Mouse (Mus musculus): ENCODE results near the gene Igf1. TPM values are rescaled to one million over a fixed set of nuclear protein-coding genes. Genes with fewer than 3 reads are reported as not detected.

The Igf1 gene
- total RNA-seq (2014; rRNA removed; ENCODE audit: low replicate concordance) (10.0 and 12.6 TPM in 2 replicates), polyA plus RNA-seq (2015; fragmentation: Nextera tagmentation; extraction: Ambion mirVana) (23.4 and 26.8 TPM in 2 replicates)

DNA sequence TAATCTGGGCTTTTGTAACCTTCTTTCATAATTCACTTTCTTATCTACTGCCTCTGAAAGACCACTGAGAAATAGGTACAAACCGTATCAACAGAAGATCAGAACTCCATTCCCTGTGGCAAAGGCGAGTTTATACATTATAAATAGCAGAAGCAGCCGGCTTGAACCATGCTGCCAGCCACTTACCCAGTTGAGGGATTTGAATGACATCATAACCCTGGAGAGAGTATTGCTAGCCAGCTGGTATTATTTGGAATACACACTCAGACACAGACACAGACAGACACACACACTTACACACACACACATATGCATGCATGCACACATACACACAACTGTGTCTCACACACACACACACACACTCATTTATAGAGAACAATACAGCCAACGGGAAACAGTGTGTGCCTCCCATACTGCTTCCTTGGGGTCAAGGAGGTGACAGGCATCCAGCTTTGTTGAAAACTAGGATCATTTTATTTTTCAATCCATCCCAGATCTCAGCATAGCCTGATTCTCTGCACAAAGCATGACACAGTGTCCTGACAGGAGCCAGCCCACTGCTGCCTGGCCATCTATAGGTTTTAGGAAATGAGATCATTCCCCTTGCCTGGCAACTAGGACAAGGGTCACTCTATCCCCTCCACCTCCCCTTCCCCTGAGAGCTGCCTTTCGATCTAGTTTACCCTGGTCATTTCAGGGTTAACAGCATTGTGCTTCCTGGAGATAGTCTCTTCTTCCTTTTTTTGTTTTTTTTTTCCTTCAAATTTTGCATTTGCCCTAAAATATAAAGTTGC is at the start of gene Igf1:
Igf1 (plus strand) TSS at position 253 of the 794 bp plus-strand sequence.
- Histone ChIP-seq H3K27me3 (ENCODE audit: control insufficient read depth, insufficient read depth, low read length) (no peaks in the 10 kb centered on the region), H3K9me3 (replicated peaks; ENCODE audit: control insufficient read depth, low read length) (no peaks in the 10 kb centered on the region), H3K27ac (ENCODE audit: low read depth) (peak within 1 kb of the TSS; percentile 86), H3K4me2 (ENCODE audit: low read depth, low read length) (peak within 1 kb of the TSS; percentile 75), H3K9ac (replicated peaks; ENCODE audit: low read depth, low read length) (peak within 1 kb of the TSS; percentile 73; the same call in 1 of the 2 replicates), H3K4me3 (ENCODE audit: low read depth, low read length) (peak within 1 kb of the TSS; percentile 69), H3K36me3 (replicated peaks; ENCODE audit: control insufficient read depth, insufficient read depth, low read length) (no peaks in the 10 kb centered on the region), H3K4me1 (ENCODE audit: control insufficient read depth, insufficient read depth) (peaks cover 41% of the 10 kb centered on the region)
- TF ChIP-seq CTCF (IDR thresholded peaks at IDR 0.05; ENCODE audit: low read depth), result no peak
- TF ChIP-seq EP300 (IDR thresholded peaks at IDR 0.05; ENCODE audit: low read depth), result no peak
- DNase-seq (ENCODE audit: low spot score) (peak; percentile 23), ATAC-seq (ENCODE audit: insufficient read depth, low read depth) (peak; percentile 36)
- 9% methylated on average over 5 of the region's 5 CpGs for WGBS

DNA sequence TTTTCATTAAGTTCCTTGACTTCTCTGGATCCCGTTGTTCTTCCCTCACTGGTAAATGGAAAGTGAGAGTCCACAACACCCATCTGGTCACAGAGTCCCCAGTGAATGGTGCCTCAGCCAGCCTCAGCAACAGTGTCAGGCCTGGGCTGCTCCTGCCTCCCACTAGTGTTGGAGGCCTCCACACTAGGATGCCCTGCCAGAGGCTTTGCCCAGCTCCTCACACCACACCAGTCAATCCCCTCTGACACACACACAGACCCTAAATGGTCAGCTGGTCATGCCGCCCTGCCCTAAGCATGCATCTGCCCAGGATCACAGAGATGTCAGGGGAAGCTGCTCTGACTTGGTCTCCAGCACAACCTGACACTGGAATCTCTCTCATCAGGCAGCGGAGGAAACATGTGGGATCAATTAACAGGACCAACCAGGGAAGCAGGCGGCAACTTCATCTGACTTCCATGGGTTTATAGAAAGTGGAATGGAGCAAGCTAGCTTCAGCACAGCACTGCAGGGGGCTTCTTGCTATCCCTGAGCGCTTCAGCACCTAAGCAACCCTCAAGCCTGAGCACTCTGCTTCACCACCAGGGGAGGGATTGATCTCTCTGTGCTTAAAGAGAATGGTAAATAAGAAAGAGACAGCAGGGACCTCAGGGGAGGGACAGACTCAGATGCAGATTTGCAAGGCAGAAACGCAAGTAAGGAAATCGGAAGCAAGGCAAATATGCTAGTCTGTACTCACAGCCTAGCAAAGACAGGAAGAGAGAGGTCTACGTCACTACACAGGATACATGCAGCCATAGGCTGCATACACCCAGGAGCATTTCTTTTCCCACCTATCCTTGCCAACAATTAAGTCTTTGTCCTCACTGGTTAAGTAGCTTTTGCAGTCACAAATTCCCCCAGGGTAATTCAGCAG is 45.6 kb upstream of the Igf1 start:
- Histone ChIP-seq H3K4me3 (ENCODE audit: low read depth, low read length) (0 out of 2 replicates have a peak overlapping the region, but pooled peaks have one; percentile 7), H3K27ac (ENCODE audit: low read depth) (no peak overlapping the region), H3K9me3 (replicated peaks; ENCODE audit: control insufficient read depth, low read length) (no peaks in the 10 kb centered on the region), H3K36me3 (replicated peaks; ENCODE audit: control insufficient read depth, insufficient read depth, low read length) (no peaks in the 10 kb centered on the region), H3K27me3 (ENCODE audit: control insufficient read depth, insufficient read depth, low read length) (no peaks in the 10 kb centered on the region), H3K9ac (replicated peaks; ENCODE audit: low read depth, low read length) (no peak overlapping the region), H3K4me2 (ENCODE audit: low read depth, low read length) (peak overlapping the region; percentile 32), H3K4me1 (ENCODE audit: control insufficient read depth, insufficient read depth) (0 out of 2 replicates have a peak, but pooled peaks cover 5% of the 10 kb centered on the region)
- ATAC-seq (ENCODE audit: insufficient read depth, low read depth) (no peak), DNase-seq (ENCODE audit: low spot score) (peak; percentile 12)
- 28% methylated on average over 8 of the region's 8 CpGs for WGBS
- TF ChIP-seq EP300 (IDR thresholded peaks at IDR 0.05; ENCODE audit: low read depth) (no peak), CTCF (IDR thresholded peaks at IDR 0.05; ENCODE audit: low read depth) (no peak)

DNA sequence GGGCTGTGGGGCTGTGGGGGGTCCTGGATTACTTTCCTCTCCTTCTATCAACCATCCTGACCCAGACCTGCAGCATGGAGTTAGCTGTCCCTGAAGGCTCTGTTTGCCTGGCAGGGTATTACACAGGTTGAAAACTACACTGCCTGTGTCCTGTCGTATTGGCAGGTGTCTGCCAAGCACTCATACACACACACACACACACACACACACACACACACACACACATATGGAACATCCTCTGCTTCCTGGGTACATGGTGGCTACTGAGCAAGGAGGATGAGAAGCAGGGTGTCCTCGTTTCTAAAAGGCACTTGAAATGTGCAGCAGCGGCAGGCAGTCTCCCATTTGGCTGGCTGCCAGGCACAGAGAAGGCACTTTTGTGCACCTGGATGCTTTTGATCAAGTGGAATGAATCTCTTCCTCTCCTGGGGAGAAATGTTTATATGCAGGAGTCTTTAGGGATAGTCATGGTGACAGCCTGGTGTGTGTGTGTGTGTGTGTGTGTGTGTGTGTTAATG is 44.9 kb upstream of the Igf1 start:
- TF ChIP-seq EP300 (IDR thresholded peaks at IDR 0.05; ENCODE audit: low read depth) (no peak), CTCF (IDR thresholded peaks at IDR 0.05; ENCODE audit: low read depth) (no peak)
- H3K27ac ChIP-seq (ENCODE audit: low read depth), result no peak overlapping the region
- DNase-seq (ENCODE audit: low spot score) (no peak), ATAC-seq (ENCODE audit: insufficient read depth, low read depth) (no peak)
- H3K9me3 ChIP-seq (replicated peaks; ENCODE audit: control insufficient read depth, low read length), result no peaks in the 10 kb centered on the region
- H3K4me1 ChIP-seq (ENCODE audit: control insufficient read depth, insufficient read depth), result 0 out of 2 replicates have a peak, but pooled peaks cover 5% of the 10 kb centered on the region
- H3K36me3 ChIP-seq (replicated peaks; ENCODE audit: control insufficient read depth, insufficient read depth, low read length), result no peaks in the 10 kb centered on the region
- peak overlapping the region; percentile 32; the same call in 1 of the 2 replicates for H3K4me2 ChIP-seq (ENCODE audit: low read depth, low read length)
- no peak overlapping the region for H3K4me3 ChIP-seq (ENCODE audit: low read depth, low read length)
- WGBS, result 14% methylated on average over 3 of the region's 3 CpGs
- no peak overlapping the region for H3K9ac ChIP-seq (replicated peaks; ENCODE audit: low read depth, low read length)
- H3K27me3 ChIP-seq (ENCODE audit: control insufficient read depth, insufficient read depth, low read length), result no peaks in the 10 kb centered on the region

DNA sequence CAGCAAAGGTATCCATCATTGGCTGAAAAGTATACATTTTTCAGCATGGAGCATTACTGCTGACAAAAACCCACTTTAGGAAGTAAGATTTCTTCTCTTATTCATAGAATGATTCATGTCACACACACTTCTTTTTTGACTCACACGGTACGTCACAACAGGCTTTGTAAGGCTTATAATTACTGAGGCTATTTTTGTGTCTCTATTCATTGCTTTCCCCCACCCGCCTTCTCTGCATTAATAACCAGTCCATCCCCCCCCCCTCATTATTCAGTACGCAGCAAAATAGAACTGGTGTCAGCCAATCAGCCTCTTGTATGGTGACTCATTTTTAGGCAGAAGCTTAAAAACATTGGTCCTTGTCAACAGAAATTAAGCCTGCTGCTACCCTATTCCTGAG is 41.2 kb upstream of the Igf1 start:
- ATAC-seq (ENCODE audit: insufficient read depth, low read depth) (no peak), DNase-seq (ENCODE audit: low spot score) (no peak)
- H3K4me2 ChIP-seq (ENCODE audit: low read depth, low read length), result no peak overlapping the region
- H3K27ac ChIP-seq (ENCODE audit: low read depth), result no peak overlapping the region
- TF ChIP-seq CTCF (IDR thresholded peaks at IDR 0.05; ENCODE audit: low read depth) (no peak), EP300 (IDR thresholded peaks at IDR 0.05; ENCODE audit: low read depth) (no peak)
- no peaks in the 10 kb centered on the region for H3K27me3 ChIP-seq (ENCODE audit: control insufficient read depth, insufficient read depth, low read length)
- H3K36me3 ChIP-seq (replicated peaks; ENCODE audit: control insufficient read depth, insufficient read depth, low read length), result no peaks in the 10 kb centered on the region
- H3K9me3 ChIP-seq (replicated peaks; ENCODE audit: control insufficient read depth, low read length), result no peaks in the 10 kb centered on the region
- H3K9ac ChIP-seq (replicated peaks; ENCODE audit: low read depth, low read length), result no peak overlapping the region
- H3K4me1 ChIP-seq (ENCODE audit: control insufficient read depth, insufficient read depth), result 0 out of 2 replicates have a peak, but pooled peaks cover 5% of the 10 kb centered on the region
- 66% methylated on average over 4 of the region's 4 CpGs for WGBS
- no peak overlapping the region for H3K4me3 ChIP-seq (ENCODE audit: low read depth, low read length)

DNA sequence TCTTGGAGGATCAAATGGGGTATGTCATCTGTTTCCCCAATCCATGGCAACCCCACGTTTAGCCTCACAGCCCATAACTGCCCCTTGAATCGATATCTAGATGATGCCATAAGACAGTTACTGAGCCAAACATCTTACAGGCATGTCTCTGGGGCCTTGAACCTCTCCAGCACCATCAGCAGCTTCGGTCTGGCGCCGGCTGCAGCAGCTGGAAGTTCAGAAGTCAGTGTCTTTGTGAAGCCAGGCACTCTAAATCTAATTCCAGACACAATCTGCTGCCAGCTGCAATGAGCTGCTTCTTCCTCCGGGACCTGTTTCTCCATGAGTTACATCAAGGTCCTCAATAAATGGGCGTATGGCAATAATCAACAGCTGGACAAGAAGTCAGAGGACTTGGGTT is 40.3 kb upstream of the Igf1 start:
- H3K4me1 ChIP-seq (ENCODE audit: control insufficient read depth, insufficient read depth), result 0 out of 2 replicates have a peak, but pooled peaks cover 1% of the 10 kb centered on the region
- no peaks in the 10 kb centered on the region for H3K9me3 ChIP-seq (replicated peaks; ENCODE audit: control insufficient read depth, low read length)
- H3K4me3 ChIP-seq (ENCODE audit: low read depth, low read length), result no peak overlapping the region
- H3K4me2 ChIP-seq (ENCODE audit: low read depth, low read length), result no peak overlapping the region
- no peaks in the 10 kb centered on the region for H3K27me3 ChIP-seq (ENCODE audit: control insufficient read depth, insufficient read depth, low read length)
- H3K36me3 ChIP-seq (replicated peaks; ENCODE audit: control insufficient read depth, insufficient read depth, low read length), result no peaks in the 10 kb centered on the region
- 74% methylated on average over 7 of the region's 7 CpGs for WGBS
- no peak overlapping the region for H3K9ac ChIP-seq (replicated peaks; ENCODE audit: low read depth, low read length)
- ATAC-seq (ENCODE audit: insufficient read depth, low read depth) (no peak), DNase-seq (ENCODE audit: low spot score) (no peak)
- no peak overlapping the region for H3K27ac ChIP-seq (ENCODE audit: low read depth)
- TF ChIP-seq CTCF (IDR thresholded peaks at IDR 0.05; ENCODE audit: low read depth), result no peak
- no peak for TF ChIP-seq EP300 (IDR thresholded peaks at IDR 0.05; ENCODE audit: low read depth)

All from heart, postnatal 0 days (tissue).